Mouse (Mus musculus) brain, embryonic 14.5 days (tissue): ENCODE data around the gene Dstyk.

ENCODE experiments used
- CTCF ChIP-seq: fragments of 200-500 bp; IDR thresholded peaks from 2 replicates; pipeline ENCODE4 v1.5.1; 2012; ENCODE audit warnings: inconsistent platforms, mild to moderate bottlenecking, moderate library complexity, borderline replicate concordance; ENCODE audit not compliant: insufficient read depth, insufficient read length; ENCODE audit errors: extremely low read depth
- POLR2A ChIP-seq: fragments of 200-500 bp; IDR thresholded peaks from 2 replicates; pipeline ENCODE4 v1.6.1; 2012; ENCODE audit warnings: mild to moderate bottlenecking, inconsistent platforms, borderline replicate concordance; ENCODE audit not compliant: poor library complexity, insufficient read depth, insufficient read length, severe bottlenecking; ENCODE audit errors: extremely low read depth

DNA sequence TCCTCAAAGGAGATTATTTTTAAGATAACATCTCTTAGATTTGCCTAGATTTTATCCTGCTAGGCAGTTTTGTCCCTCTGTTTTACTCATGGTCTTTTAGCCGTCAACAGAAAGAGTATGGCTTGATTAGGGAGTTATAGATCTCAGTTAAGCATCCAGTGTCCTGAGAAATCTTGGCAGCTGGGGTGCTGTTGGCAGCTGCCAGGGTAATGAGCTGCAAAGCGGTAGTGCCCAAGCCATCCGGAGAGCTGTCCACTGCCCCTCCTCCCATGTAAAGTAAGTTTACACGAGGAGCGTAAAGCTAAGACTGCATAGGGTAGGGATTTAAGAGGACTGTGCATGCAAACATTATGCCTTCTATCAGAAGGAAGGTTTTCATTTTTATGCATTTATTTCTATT, 16.0 kb downstream of the Dstyk start:
- TF ChIP-seq CTCF (no peak), POLR2A (no peak)
